8 mouse cellular contexts compared by ENCODE assay signal in genomic region chr4:134119644-134120043, GRCm38 (mm10). TPM values are rescaled to one million over a fixed set of nuclear protein-coding genes. Genes with fewer than 3 reads are reported as not detected.
A peak's percentile ranks its signal among the peaks of the same experiment; 100 is the strongest.
DNase-seq lines count a peak whose midpoint lies in the region; ATAC-seq and TF ChIP-seq lines count a peak whose summit lies in the region.

No protein-coding gene starts in this region.

- no peaks in the 10 kb centered on the region for H3K9me3 ChIP-seq in forebrain, embryonic 11.5 days (ENCODE audit: control insufficient read depth, low read length)
- H3K9me3 ChIP-seq in forebrain, embryonic 15.5 days: no peaks in the 10 kb centered on the region
- H3K9me3 ChIP-seq in limb, embryonic 11.5 days (ENCODE audit: control insufficient read depth, low read length): no peaks in the 10 kb centered on the region

- H3K4me1 ChIP-seq in forebrain, embryonic 11.5 days (replicated peaks; ENCODE audit: control insufficient read depth, insufficient read depth, low read length): no peaks in the 10 kb centered on the region
- peaks cover 8% of the 10 kb centered on the region for H3K4me1 ChIP-seq in forebrain, embryonic 15.5 days
- H3K4me1 ChIP-seq in spleen, adult 2 months (ENCODE audit: control insufficient read depth, insufficient read depth, insufficient read length): peaks cover 79% of the 10 kb centered on the region
- peaks cover 4% of the 10 kb centered on the region; the same call in 1 of the 2 replicates for H3K4me1 ChIP-seq in limb, embryonic 11.5 days (ENCODE audit: control insufficient read depth, insufficient read depth, low read length)

- H3K4me2 ChIP-seq in forebrain, embryonic 11.5 days (ENCODE audit: low read depth, low read length, severe bottlenecking): no peak overlapping the region
- no peak overlapping the region for H3K4me2 ChIP-seq in forebrain, embryonic 15.5 days (replicated peaks)
- no peak overlapping the region for H3K4me2 ChIP-seq in limb, embryonic 11.5 days (ENCODE audit: low read depth, severe bottlenecking)

- 57% methylated on average over 9 of the region's 9 CpGs for WGBS in forebrain, embryonic 11.5 days
- 59% methylated on average over 9 of the region's 9 CpGs for WGBS in forebrain, embryonic 15.5 days
- 62% methylated on average over 9 of the region's 9 CpGs for WGBS in spleen, adult 2 months
- WGBS in limb, embryonic 11.5 days: 70% methylated on average over 9 of the region's 9 CpGs

- ATAC-seq in forebrain, embryonic 11.5 days (replicated peaks; ENCODE audit: low FRiP score): no peak
- ATAC-seq in forebrain, embryonic 15.5 days (replicated peaks): no peak
- no peak for ATAC-seq in limb, embryonic 11.5 days (ENCODE audit: insufficient number of reproducible peaks, low FRiP score, low TSS enrichment, low read depth)

- no peak for TF ChIP-seq POLR2A in spleen, adult 2 months (IDR thresholded peaks at IDR 0.05; ENCODE audit: low read depth, low read length)

- intact Hi-C loops in gastrocnemius, postnatal 36 days (cut with DNase I): no loop called here

- no peaks in the 10 kb centered on the region for H3K27me3 ChIP-seq in forebrain, embryonic 11.5 days (ENCODE audit: control insufficient read depth, insufficient read depth, low read length)
- no peaks in the 10 kb centered on the region for H3K27me3 ChIP-seq in forebrain, embryonic 15.5 days
- no peaks in the 10 kb centered on the region for H3K27me3 ChIP-seq in spleen, adult 2 months (ENCODE audit: control insufficient read depth, insufficient read depth, low read length)
- H3K27me3 ChIP-seq in limb, embryonic 11.5 days (ENCODE audit: control insufficient read depth, insufficient read depth, low read length): no peaks in the 10 kb centered on the region; the same call in 1 of the 2 replicates

- no peaks in the 10 kb centered on the region for H3K36me3 ChIP-seq in forebrain, embryonic 11.5 days (ENCODE audit: control insufficient read depth, insufficient read depth, low read length)
- no peaks in the 10 kb centered on the region for H3K36me3 ChIP-seq in forebrain, embryonic 15.5 days
- no peaks in the 10 kb centered on the region for H3K36me3 ChIP-seq in spleen, adult 2 months (ENCODE audit: control insufficient read depth, insufficient read depth, low read length)
- H3K36me3 ChIP-seq in limb, embryonic 11.5 days (ENCODE audit: control insufficient read depth, insufficient read depth, low read length): no peaks in the 10 kb centered on the region

- peak; percentile 49; the same call in 1 of the 2 replicates for TF ChIP-seq CTCF in spleen, adult 2 months (IDR thresholded peaks at IDR 0.05; ENCODE audit: extremely low read depth, insufficient read depth, insufficient read length, insufficient replicate concordance)

- peak; percentile 74 for DNase-seq in forebrain, embryonic 11.5 days (ENCODE audit: low spot score)
- peak in 1 of 2 experiments; percentile 50 for DNase-seq in spleen, adult 2 months (ENCODE audit: low read depth in 1 of 2, low spot score in 2 of 2)
- DNase-seq in spleen, adult 12 weeks (ENCODE audit: low spot score): no peak
- peak; percentile 53 for DNase-seq in limb, embryonic 11.5 days (ENCODE audit: low spot score)
- peak; percentile 66 for DNase-seq in thymus, postnatal 25 days
- DNase-seq in gastrocnemius, postnatal 36 days: no peak
- DNase-seq in urinary bladder, postnatal 4 days (ENCODE audit: low spot score in 2 of 2): no peak

- H3K27ac ChIP-seq in forebrain, embryonic 11.5 days (ENCODE audit: low read depth, low read length): no peak overlapping the region
- H3K27ac ChIP-seq in forebrain, embryonic 15.5 days (replicated peaks): no peak overlapping the region
- H3K27ac ChIP-seq in spleen, adult 2 months (ENCODE audit: insufficient read depth, low read length): peak overlapping the region; percentile 99
- H3K27ac ChIP-seq in limb, embryonic 11.5 days (replicated peaks; ENCODE audit: low read depth, low read length): no peak overlapping the region

- H3K4me3 ChIP-seq in forebrain, embryonic 11.5 days (ENCODE audit: low read depth, low read length): no peak overlapping the region
- no peak overlapping the region for H3K4me3 ChIP-seq in forebrain, embryonic 15.5 days
- H3K4me3 ChIP-seq in spleen, adult 2 months (ENCODE audit: extremely low read depth, insufficient read depth, insufficient read length): no peak overlapping the region
- H3K4me3 ChIP-seq in limb, embryonic 11.5 days (ENCODE audit: low read depth, low read length): no peak overlapping the region

- no peak overlapping the region for H3K9ac ChIP-seq in forebrain, embryonic 11.5 days (ENCODE audit: low read length)
- H3K9ac ChIP-seq in forebrain, embryonic 15.5 days (replicated peaks): no peak overlapping the region
- H3K9ac ChIP-seq in limb, embryonic 11.5 days (ENCODE audit: low read length): no peak overlapping the region

RNA-seq across cellular contexts. Expression of gene Sh3bgrl3, which starts 8.9 kb away (rescaled TPM):
- polyA plus RNA-seq in forebrain, embryonic 11.5 days (2014; fragmentation: Nextera tagmentation; extraction: Ambion mirVana): 264 and 278 TPM in 2 replicates
- 326 and 335 TPM in 2 replicates for polyA plus RNA-seq in forebrain, embryonic 15.5 days (2015; fragmentation: Nextera tagmentation; extraction: Ambion mirVana)
- polyA plus RNA-seq in spleen, adult 2 months (2012; rRNA removed): 1,465 and 2,211 TPM in 2 replicates
- polyA plus RNA-seq in limb, embryonic 11.5 days (2014; fragmentation: Nextera tagmentation; extraction: Ambion mirVana): 314 and 345 TPM in 2 replicates
- total RNA-seq in gastrocnemius, postnatal 36 days (2021): 10 to 100 TPM; 17.1 to 19.7 TPM

RNA-seq across cellular contexts. Expression of gene Ubxn11, which starts 17.3 kb away (rescaled TPM):
- 6.6 and 7.0 TPM in 2 replicates for polyA plus RNA-seq in forebrain, embryonic 11.5 days (2014; fragmentation: Nextera tagmentation; extraction: Ambion mirVana)
- 12.8 and 15.7 TPM in 2 replicates for polyA plus RNA-seq in forebrain, embryonic 15.5 days (2015; fragmentation: Nextera tagmentation; extraction: Ambion mirVana)
- 33.7 and 43.0 TPM in 2 replicates for polyA plus RNA-seq in spleen, adult 2 months (2012; rRNA removed)
- 5.7 and 6.0 TPM in 2 replicates for polyA plus RNA-seq in limb, embryonic 11.5 days (2014; fragmentation: Nextera tagmentation; extraction: Ambion mirVana)
- total RNA-seq in gastrocnemius, postnatal 36 days (2021): 1 to 10 TPM; 1.4 to 2.1 TPM

RNA-seq across cellular contexts. Expression of gene Cd52, which starts 24.8 kb away (rescaled TPM):
- polyA plus RNA-seq in forebrain, embryonic 11.5 days (2014; fragmentation: Nextera tagmentation; extraction: Ambion mirVana): 2.5 and 2.6 TPM in 2 replicates
- 1.5 and 1.9 TPM in 2 replicates for polyA plus RNA-seq in forebrain, embryonic 15.5 days (2015; fragmentation: Nextera tagmentation; extraction: Ambion mirVana)
- polyA plus RNA-seq in spleen, adult 2 months (2012; rRNA removed): 400 and 461 TPM in 2 replicates
- 5.1 and 6.2 TPM in 2 replicates for polyA plus RNA-seq in limb, embryonic 11.5 days (2014; fragmentation: Nextera tagmentation; extraction: Ambion mirVana)
- 1 to 10 TPM; 1.1 to 1.9 TPM for total RNA-seq in gastrocnemius, postnatal 36 days (2021)

RNA-seq across cellular contexts. Expression of gene Crybg2, which starts 59.0 kb away (rescaled TPM):
- 1.9 and 2.5 TPM in 2 replicates for polyA plus RNA-seq in forebrain, embryonic 11.5 days (2014; fragmentation: Nextera tagmentation; extraction: Ambion mirVana)
- 1.0 and 1.8 TPM in 2 replicates for polyA plus RNA-seq in forebrain, embryonic 15.5 days (2015; fragmentation: Nextera tagmentation; extraction: Ambion mirVana)
- polyA plus RNA-seq in spleen, adult 2 months (2012; rRNA removed): 4.3 and 5.3 TPM in 2 replicates
- polyA plus RNA-seq in limb, embryonic 11.5 days (2014; fragmentation: Nextera tagmentation; extraction: Ambion mirVana): 3.7 and 4.4 TPM in 2 replicates
- total RNA-seq in gastrocnemius, postnatal 36 days (2021): not detected

Comparison
In these comparisons a context has a peak if more than half of its experiments do, and no peak if none do; other contexts are left out.
1. DNase-seq: peak in forebrain, embryonic 11.5 days (single experiment), limb, embryonic 11.5 days (single experiment) and thymus, postnatal 25 days (single experiment); none in spleen, adult 12 weeks (single experiment), gastrocnemius, postnatal 36 days (0 of 2) and urinary bladder, postnatal 4 days (0 of 2).
2. RNA of gene Cd52, which starts 24.8 kb away (polyA plus RNA-seq): 400 to 461 TPM in spleen, adult 2 months; 5.1 to 6.2 TPM in limb, embryonic 11.5 days, 2.5 to 2.6 TPM in forebrain, embryonic 11.5 days and 1.5 to 1.9 TPM in forebrain, embryonic 15.5 days; every median in the first group is over 10 times any median in the second.